Mouse (Mus musculus) embryo, embryonic 9.5 days (tissue): ENCODE measurements at regions not wholly inside any gene's neighbourhood (a gene's known extent, or its start where the extent isn't known, plus 50 kb on each side); places are given as distances from the start of the nearest gene placed in this dataset.

Experiments
- DNase-seq: peaks from one replicate; pipeline ENCODE4 v3.0.0-alpha.2; 2017; ENCODE audit errors: extremely low spot score

- DNase-seq = no peak
These were observed 522.7 kb upstream of the Tnp1 start for GRCm38 (mm10) chr1:73538420-73538871.

- DNase-seq = no peak
These were observed 520.1 kb upstream of the Tnp1 start for GRCm38 (mm10) chr1:73535726-73536265.

GRCm38 (mm10) chr1:73533526-73533925 is 517.8 kb upstream of the Tnp1 start:
- DNase-seq = no peak

GRCm38 (mm10) chr1:73532316-73532715 is 516.6 kb upstream of the Tnp1 start:
- no peak for DNase-seq

GRCm38 (mm10) chr1:73531831-73532230 is 516.1 kb upstream of the Tnp1 start:
- no peak for DNase-seq

- DNase-seq = no peak
These were observed 514.6 kb upstream of the Tnp1 start for GRCm38 (mm10) chr1:73530326-73530725.

GRCm38 (mm10) chr1:73528623-73529022 is 512.9 kb upstream of the Tnp1 start:
- no peak for DNase-seq

GRCm38 (mm10) chr1:73516441-73516840 is 500.7 kb upstream of the Tnp1 start:
- no peak for DNase-seq

GRCm38 (mm10) chr1:73515781-73516180 is 500.1 kb upstream of the Tnp1 start:
- no peak for DNase-seq

- no peak for DNase-seq
These were observed 498.1 kb upstream of the Tnp1 start for GRCm38 (mm10) chr1:73513822-73514221.

- DNase-seq = no peak
These were observed 497.1 kb upstream of the Tnp1 start for GRCm38 (mm10) chr1:73512836-73513235.

- DNase-seq = no peak
These were observed 491.5 kb upstream of the Tnp1 start for GRCm38 (mm10) chr1:73507071-73507754.

GRCm38 (mm10) chr1:73503611-73504010 is 487.9 kb upstream of the Tnp1 start:
- no peak for DNase-seq

- no peak for DNase-seq
These were observed 485.0 kb upstream of the Tnp1 start for GRCm38 (mm10) chr1:73500671-73501070.

- DNase-seq = no peak
These were observed 480.5 kb upstream of the Tnp1 start for GRCm38 (mm10) chr1:73495971-73496749.

- no peak for DNase-seq
These were observed 466.2 kb upstream of the Tnp1 start for GRCm38 (mm10) chr1:73481956-73482355.

GRCm38 (mm10) chr1:73479349-73479920 is 463.7 kb upstream of the Tnp1 start:
- no peak for DNase-seq

- no peak for DNase-seq
These were observed 444.9 kb upstream of the Tnp1 start for GRCm38 (mm10) chr1:73460598-73460997.

GRCm38 (mm10) chr1:73459754-73460534 is 444.2 kb upstream of the Tnp1 start:
- no peak for DNase-seq

- DNase-seq = no peak
These were observed 441.6 kb upstream of the Tnp1 start for GRCm38 (mm10) chr1:73457261-73457660.

- no peak for DNase-seq
These were observed 440.8 kb upstream of the Tnp1 start for GRCm38 (mm10) chr1:73456359-73457062.
